Mouse (Mus musculus) common myeloid progenitor, adult 5-6 weeks (primary cell): ENCODE measurements around the gene Krtap28-10. TPM values are rescaled to one million over a fixed set of nuclear protein-coding genes. Genes with fewer than 3 reads are reported as not detected.

Source experiments
- ATAC-seq: replicated peaks from 2 replicates; pipeline ENCODE4 v1.8.0; 2016; ENCODE audit warnings: low read depth, mild to moderate bottlenecking, moderate TSS enrichment, inconsistent platforms; ENCODE audit not compliant: poor library complexity, severe bottlenecking
- total RNA-seq: library from RNA; stranded (forward); fragments of 200-1000, 187-1606 nt; gene quantifications from 2 replicates; pipeline ENCODE4 v1.2.3, GENCODE M21; 2017

Gene Krtap28-10
- not detected in 2 replicates for total RNA-seq

- no peak for ATAC-seq
These were observed at the start of gene Krtap28-10 for GRCm38 (mm10) chr1:83042380-83042779. Gene Krtap28-10 (minus strand): TSS chr1:83042480.

GRCm38 (mm10) chr1:83091268-83091667 lies 49.0 kb upstream of the Krtap28-10 start:
- ATAC-seq: no peak

- ATAC-seq: no peak
These were observed 42.5 kb upstream of the Krtap28-10 start for GRCm38 (mm10) chr1:83084790-83085189.

GRCm38 (mm10) chr1:83077016-83077415 lies 34.7 kb upstream of the Krtap28-10 start:
- 0 out of 2 replicates have a peak, but pooled peaks have one; percentile 7 for ATAC-seq

- peak; percentile 98 for ATAC-seq
These were observed 34.1 kb upstream of the Krtap28-10 start for GRCm38 (mm10) chr1:83076190-83076917.

- no peak for ATAC-seq
These were observed 33.4 kb upstream of the Krtap28-10 start for GRCm38 (mm10) chr1:83075526-83076189.

- ATAC-seq: no peak
These were observed 24.9 kb upstream of the Krtap28-10 start for GRCm38 (mm10) chr1:83067205-83067604.

- no peak for ATAC-seq
These were observed 24.3 kb upstream of the Krtap28-10 start for GRCm38 (mm10) chr1:83066577-83066976.

- ATAC-seq: no peak
These were observed 22.6 kb upstream of the Krtap28-10 start for GRCm38 (mm10) chr1:83064851-83065250.

GRCm38 (mm10) chr1:83060643-83061042 lies 18.4 kb upstream of the Krtap28-10 start, which contains the start of gene Krtap28-13:
Gene Krtap28-13 (plus strand): TSS chr1:83060930.
- no peak for ATAC-seq

- ATAC-seq: no peak
These were observed 17.0 kb upstream of the Krtap28-10 start, which contains the start of gene A030005K14Rik for GRCm38 (mm10) chr1:83059278-83059677. Gene A030005K14Rik (minus strand): TSS chr1:83059378.

GRCm38 (mm10) chr1:83058481-83058880 lies 16.2 kb upstream of the Krtap28-10 start:
- ATAC-seq: no peak

- ATAC-seq: peak; percentile 80
These were observed 2.7 kb upstream of the Krtap28-10 start, which contains the start of gene Gm47969 for GRCm38 (mm10) chr1:83044882-83045427. Gene Gm47969 (plus strand): TSS chr1:83044932.

GRCm38 (mm10) chr1:83039080-83039479 lies 3.2 kb downstream of the Krtap28-10 start:
- no peak for ATAC-seq

GRCm38 (mm10) chr1:83038109-83038672 lies 4.1 kb downstream of the Krtap28-10 start, which contains the start of gene Slc19a3:
Gene Slc19a3 (minus strand): TSS chr1:83038448.
- ATAC-seq: peak; percentile 80

- ATAC-seq: no peak
These were observed 5.2 kb downstream of the Krtap28-10 start for GRCm38 (mm10) chr1:83036892-83037667.

- no peak for ATAC-seq
These were observed 7.8 kb downstream of the Krtap28-10 start for GRCm38 (mm10) chr1:83034509-83034908.

GRCm38 (mm10) chr1:83032508-83032907 lies 9.8 kb downstream of the Krtap28-10 start:
- no peak for ATAC-seq

- ATAC-seq: no peak
These were observed 10.3 kb downstream of the Krtap28-10 start for GRCm38 (mm10) chr1:83031950-83032349.

- ATAC-seq: no peak
These were observed 25.7 kb downstream of the Krtap28-10 start for GRCm38 (mm10) chr1:83016556-83016955.
